ENCODE assay signal across 8 mouse cellular contexts in the genomic region with DNA sequence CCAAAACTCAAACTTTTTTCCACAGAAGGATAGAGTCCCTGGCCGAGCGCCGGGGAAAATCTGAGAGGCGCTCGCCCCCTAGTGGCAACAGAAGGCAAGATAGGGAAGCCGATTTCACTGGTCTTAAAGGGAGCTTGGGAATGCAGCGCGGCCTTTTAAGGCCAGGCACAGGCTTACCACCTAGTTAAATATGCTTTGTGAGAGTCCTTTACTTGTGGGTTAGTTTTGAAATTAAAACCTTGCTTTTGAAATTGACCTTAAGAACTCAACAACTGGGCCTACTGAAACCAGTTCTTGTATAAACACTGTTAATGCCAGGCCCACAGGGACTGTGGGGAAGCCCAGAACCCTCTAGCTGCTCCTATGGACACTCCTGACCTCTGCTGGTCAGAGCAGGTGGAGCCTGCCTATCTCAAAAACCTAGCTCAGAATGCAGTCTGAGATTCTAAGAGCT. TPM values are rescaled to one million over a fixed set of nuclear protein-coding genes. Genes with fewer than 3 reads are reported as not detected.
A peak's percentile ranks its signal among the peaks of the same experiment; 100 is the strongest.
DNase-seq lines count a peak whose midpoint lies in the region; ATAC-seq and TF ChIP-seq lines count a peak whose summit lies in the region.

No protein-coding gene starts in this region.

- no peak overlapping the region for H3K4me2 ChIP-seq in forebrain, postnatal 0 days (ENCODE audit: low read depth)
- H3K4me2 ChIP-seq in lung, embryonic 14.5 days: peak overlapping the region; percentile 43

- no peaks in the 10 kb centered on the region for H3K9me3 ChIP-seq in forebrain, postnatal 0 days (ENCODE audit: low read length)
- no peaks in the 10 kb centered on the region for H3K9me3 ChIP-seq in lung, embryonic 14.5 days (ENCODE audit: low read depth, low read length)

- H3K27me3 ChIP-seq in cerebellum, adult 2 months (ENCODE audit: control insufficient read depth, insufficient read depth, low read length): no peaks in the 10 kb centered on the region
- H3K27me3 ChIP-seq in forebrain, postnatal 0 days (ENCODE audit: insufficient read depth, low read length): no peaks in the 10 kb centered on the region; the same call in 1 of the 2 replicates
- H3K27me3 ChIP-seq in lung, embryonic 14.5 days (ENCODE audit: insufficient read depth, low read length): no peaks in the 10 kb centered on the region

- H3K27ac ChIP-seq in cerebellum, adult 2 months (ENCODE audit: insufficient read depth, low read length): no peak overlapping the region
- no peak overlapping the region for H3K27ac ChIP-seq in forebrain, postnatal 0 days (ENCODE audit: low read depth, low read length)
- H3K27ac ChIP-seq in layer of hippocampus, adult 2 months: no peak overlapping the region
- H3K27ac ChIP-seq in lung, embryonic 14.5 days (ENCODE audit: low read depth): 0 out of 2 replicates have a peak overlapping the region, but pooled peaks have one; percentile 32
- H3K27ac ChIP-seq in olfactory bulb, adult 2 months (ENCODE audit: insufficient read depth, low read depth, low read length): no peak overlapping the region; the same call in 1 of the 2 replicates

- WGBS in cerebellum, adult 2 months: 1% methylated on average over 8 of the region's 8 CpGs
- 0% methylated on average over 8 of the region's 8 CpGs for WGBS in forebrain, postnatal 0 days
- 0% methylated on average over 8 of the region's 8 CpGs for WGBS in lung, embryonic 14.5 days
- 1% methylated on average over 8 of the region's 8 CpGs for WGBS in olfactory bulb, adult 2 months

- peak; percentile 96 for ATAC-seq in forebrain, postnatal 0 days
- peak; percentile 97 for ATAC-seq in lung, embryonic 14.5 days (ENCODE audit: insufficient read depth)

- H3K4me3 ChIP-seq in cerebellum, adult 2 months (replicated peaks; ENCODE audit: insufficient read depth, low read depth, low read length): no peak overlapping the region
- H3K4me3 ChIP-seq in forebrain, postnatal 0 days (ENCODE audit: low read depth, low read length): no peak overlapping the region
- peak overlapping the region; percentile 22; the same call in 1 of the 2 replicates for H3K4me3 ChIP-seq in layer of hippocampus, adult 2 months
- no peak overlapping the region for H3K4me3 ChIP-seq in lung, embryonic 14.5 days (ENCODE audit: low read depth, low read length)
- H3K4me3 ChIP-seq in olfactory bulb, adult 2 months (ENCODE audit: insufficient read depth, low read depth, low read length): no peak overlapping the region

- H3K9ac ChIP-seq in forebrain, postnatal 0 days: no peak overlapping the region
- H3K9ac ChIP-seq in lung, embryonic 14.5 days: no peak overlapping the region

- peak; percentile 50 for TF ChIP-seq CTCF in cerebellum, adult 2 months (IDR thresholded peaks at IDR 0.05; ENCODE audit: borderline replicate concordance, insufficient read depth, low read depth, low read length)
- TF ChIP-seq CTCF in forebrain, postnatal 0 days (IDR thresholded peaks at IDR 0.05; ENCODE audit: low read depth): peak; percentile 78
- peak; percentile 84 for TF ChIP-seq CTCF in layer of hippocampus, adult 2 months (conservative IDR thresholded peaks at IDR 0.05)
- TF ChIP-seq CTCF in lung, embryonic 14.5 days (IDR thresholded peaks at IDR 0.05; ENCODE audit: low read depth): peak; percentile 78
- peak; percentile 75 for TF ChIP-seq CTCF in olfactory bulb, adult 2 months (IDR thresholded peaks at IDR 0.05; ENCODE audit: insufficient read depth, low read depth, low read length)

- H3K36me3 ChIP-seq in forebrain, postnatal 0 days (ENCODE audit: insufficient read depth): no peaks in the 10 kb centered on the region
- H3K36me3 ChIP-seq in lung, embryonic 14.5 days (ENCODE audit: insufficient read depth): no peaks in the 10 kb centered on the region

- no peaks in the 10 kb centered on the region for H3K4me1 ChIP-seq in cerebellum, adult 2 months (ENCODE audit: control insufficient read depth, insufficient read depth, low read length)
- no peaks in the 10 kb centered on the region for H3K4me1 ChIP-seq in forebrain, postnatal 0 days (ENCODE audit: insufficient read depth)
- no peaks in the 10 kb centered on the region for H3K4me1 ChIP-seq in lung, embryonic 14.5 days (ENCODE audit: insufficient read depth)
- H3K4me1 ChIP-seq in olfactory bulb, adult 2 months (ENCODE audit: control insufficient read depth, insufficient read depth, low read length): no peaks in the 10 kb centered on the region

- DNase-seq in MEL-GATA-1-ER (ENCODE audit: extremely low read depth, low read depth): peak; percentile 63
- peak; percentile 50 to 62 for DNase-seq in cerebellum, adult 2 months
- DNase-seq in forebrain, postnatal 0 days: peak; percentile 91
- peak; percentile 84 for DNase-seq in heart, postnatal 4 days
- peak; percentile 64 to 82 for DNase-seq in layer of hippocampus, adult 2 months (ENCODE audit: low spot score in 2 of 2)
- peak; percentile 95 for DNase-seq in lung, embryonic 14.5 days
- DNase-seq in thymus, adult 18-20 months: peak; percentile 40 to 62

- TF ChIP-seq POLR2A in cerebellum, adult 2 months (IDR thresholded peaks at IDR 0.05; ENCODE audit: borderline replicate concordance, insufficient read depth, low read length): no peak
- TF ChIP-seq POLR2A in olfactory bulb, adult 2 months (IDR thresholded peaks at IDR 0.05; ENCODE audit: insufficient read depth, low read depth, low read length): no peak

RNA-seq across cellular contexts. Expression of a gene that starts 20.2 kb away (rescaled TPM):
- 0.65 TPM in 2 replicates for polyA plus RNA-seq in cerebellum, adult 2 months (2012; rRNA removed)
- total RNA-seq in forebrain, postnatal 0 days (2014; rRNA removed): 4.8 and 7.8 TPM in 2 replicates
- 4.4 and 4.9 TPM in 2 replicates for polyA plus RNA-seq in forebrain, postnatal 0 days (2015; fragmentation: Nextera tagmentation; extraction: Ambion mirVana)
- total RNA-seq in heart, postnatal 4 days (2021): 10 to 100 TPM; 18.7 to 19.9 TPM
- total RNA-seq in layer of hippocampus, adult 2 months (2021): under 1 TPM; 0.61 to 0.67 TPM
- polyA plus RNA-seq in lung, embryonic 14.5 days (2014; fragmentation: Nextera tagmentation; extraction: Ambion mirVana): 97.5 and 102 TPM in 2 replicates
- not detected in 2 replicates for polyA plus RNA-seq in olfactory bulb, adult 2 months (2012; ENCODE audit: insufficient read depth, insufficient read length, low replicate concordance, missing spikeins)

Comparison
In these comparisons a context has a peak if more than half of its experiments do, and no peak if none do; other contexts are left out.
1. RNA of a gene that starts 20.2 kb away (polyA plus RNA-seq): 97.5 to 102 TPM in lung, embryonic 14.5 days; 4.4 to 4.9 TPM in forebrain, postnatal 0 days, 0.65 TPM in cerebellum, adult 2 months and not detected in olfactory bulb, adult 2 months; every median in the first group is over 10 times any median in the second.
2. Peak in every context shown above with its lines, with median percentiles within 50 percentile points of each other: DNase-seq and CTCF ChIP-seq.